Mouse (Mus musculus) midbrain, postnatal 0 days (tissue): Measurements from ENCODE around the gene Mlh3. TPM values are rescaled to one million over a fixed set of nuclear protein-coding genes. Genes with fewer than 3 reads are reported as not detected.

Source experiments
- ATAC-seq: fragments of 200-750 bp; cut with Nextera tagmentation; 2 replicates; pipeline ENCODE4 v1.8.0; 2017; ENCODE audit warnings: moderate number of reproducible peaks, mild to moderate bottlenecking, moderate TSS enrichment, moderate library complexity; ENCODE audit not compliant: low FRiP score
- DNase-seq: peaks from one replicate; pipeline ENCODE4 v3.0.0-alpha.2; 2015; ENCODE audit warnings: low spot score
- H3K27ac ChIP-seq: fragments of 300-500 bp; sonication (generic); 2 replicates; pipeline ENCODE4 v1.5.1; 2014; ENCODE audit warnings: low read depth, mild to moderate bottlenecking, low read length, mixed read lengths
- H3K27me3 ChIP-seq: fragments of 300-500 bp; sonication (generic); 2 replicates; pipeline ENCODE4 v1.6.1; 2014; ENCODE audit warnings: low read length, control low read depth, mixed read lengths; ENCODE audit not compliant: insufficient read depth
- H3K36me3 ChIP-seq: fragments of 300-500 bp; sonication (generic); 2 replicates; pipeline ENCODE4 v1.6.1; 2014; ENCODE audit warnings: low read length, control low read depth, mixed read lengths; ENCODE audit not compliant: insufficient read depth
- H3K4me1 ChIP-seq: fragments of 300-500 bp; sonication (generic); 2 replicates; pipeline ENCODE4 v1.6.1; 2014; ENCODE audit warnings: mild to moderate bottlenecking, control low read depth, antibody characterized with exemption, low read length, mixed read lengths; ENCODE audit not compliant: insufficient read depth
- H3K4me2 ChIP-seq: fragments of 300-500 bp; sonication (generic); 2 replicates; pipeline ENCODE4 v1.6.1; 2014; ENCODE audit warnings: low read depth, mild to moderate bottlenecking, low read length, mixed read lengths; ENCODE audit not compliant: poor library complexity, severe bottlenecking
- H3K4me3 ChIP-seq: fragments of 300-500 bp; sonication (generic); 2 replicates; pipeline ENCODE4 v1.5.1; 2014; ENCODE audit warnings: low read depth, mild to moderate bottlenecking, low read length, moderate library complexity
- H3K9ac ChIP-seq: fragments of 300-500 bp; sonication (generic); replicated peaks from 2 replicates; pipeline ENCODE4 v1.6.1; 2014; ENCODE audit warnings: mild to moderate bottlenecking, low read length, moderate library complexity, mixed read lengths; ENCODE audit not compliant: poor library complexity, severe bottlenecking
- H3K9me3 ChIP-seq: fragments of 300-500 bp; sonication (generic); 2 replicates; pipeline ENCODE4 v1.6.1; 2016; ENCODE audit warnings: low read length, control low read depth
- CTCF ChIP-seq: IDR thresholded peaks from 2 replicates; pipeline ENCODE4 v1.5.1; 2016; ENCODE audit warnings: antibody characterized with exemption, mild to moderate bottlenecking
- WGBS: fragments of 180-500 bp; shearing (Covaris S2); extraction: QIAGEN DNeasy Blood & Tissue Kit; methylation state at CpG from one replicate; pipeline ENCODE4 v1.1.7; 2014; 5-methylcytosine and 5-hydroxymethylcytosine counted together
- polyA plus RNA-seq: library from polyadenylated mRNA; unstranded; fragments of >200 nt; fragmentation: Nextera tagmentation; extraction: Ambion mirVana; gene quantifications from 2 replicates; pipeline ENCODE4 v1.2.1, GENCODE M21; 2015
- total RNA-seq: library from RNA; depleted of rRNA; stranded (reverse); fragments of >200 nt; gene quantifications from 2 replicates; pipeline ENCODE4 v1.2.3, GENCODE M21; 2014

Mlh3 gene
- total and polyA plus RNA-seq, 2 experiments from 2014 or later: 5.0 to 7.2 TPM

DNA sequence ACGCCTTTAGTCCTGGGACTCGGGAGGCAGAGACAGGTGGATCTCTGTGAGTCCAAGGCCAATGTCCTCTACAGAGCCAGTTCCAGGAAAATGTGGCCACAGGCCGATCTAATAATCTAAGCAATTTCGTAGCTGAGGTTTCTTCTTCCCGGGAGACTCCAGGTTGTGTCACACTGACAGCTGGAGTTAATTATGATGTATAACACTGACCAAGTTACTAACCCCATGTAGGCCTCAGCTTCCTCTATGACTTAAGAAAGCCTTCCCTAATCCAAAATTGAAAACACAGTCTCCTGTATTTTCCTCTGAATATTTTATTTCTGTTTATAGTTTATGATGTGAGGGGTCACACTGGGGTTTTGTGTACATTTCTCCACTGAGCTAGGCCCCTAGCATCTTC is 55.4 kb downstream of the Mlh3 start:
- Histone ChIP-seq H3K27ac (no peak overlapping the region), H3K9ac (no peak overlapping the region), H3K4me2 (no peak overlapping the region), H3K4me3 (no peak overlapping the region), H3K4me1 (peaks cover 1% of the 10 kb centered on the region; the same call in 1 of the 2 replicates), H3K36me3 (no peaks in the 10 kb centered on the region), H3K9me3 (no peaks in the 10 kb centered on the region), H3K27me3 (no peaks in the 10 kb centered on the region)
- TF ChIP-seq CTCF: no peak
- no peak for DNase-seq
- WGBS: 85% methylated on average over 5 of the region's 5 CpGs
- no peak for ATAC-seq

DNA sequence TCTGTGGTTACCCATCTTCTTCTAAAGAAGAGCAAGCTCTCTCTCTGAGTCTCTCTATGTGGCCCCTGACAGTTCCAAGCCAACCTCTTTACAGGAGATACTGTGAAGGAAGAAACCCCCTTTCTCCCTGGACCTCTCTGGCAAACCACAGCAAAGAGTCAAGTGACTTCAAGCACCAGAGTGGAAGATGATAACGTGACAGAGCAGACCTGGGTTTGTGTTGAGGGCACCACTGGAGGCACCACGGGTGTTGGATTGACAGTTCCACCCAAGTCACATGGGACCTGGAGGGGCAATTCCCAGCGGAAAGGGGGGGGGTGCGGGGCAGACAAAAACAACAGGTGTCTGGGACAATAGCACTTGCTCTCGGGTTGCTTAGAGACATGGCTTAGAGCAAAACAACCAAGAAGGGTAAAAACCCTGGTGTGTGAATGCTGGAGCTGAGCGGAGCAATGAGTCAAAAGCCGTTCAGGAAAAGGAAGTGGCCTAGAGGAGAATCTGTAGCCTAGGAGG is 61.7 kb downstream of the Mlh3 start:
- WGBS: 30% methylated on average over 7 of the region's 7 CpGs

DNA sequence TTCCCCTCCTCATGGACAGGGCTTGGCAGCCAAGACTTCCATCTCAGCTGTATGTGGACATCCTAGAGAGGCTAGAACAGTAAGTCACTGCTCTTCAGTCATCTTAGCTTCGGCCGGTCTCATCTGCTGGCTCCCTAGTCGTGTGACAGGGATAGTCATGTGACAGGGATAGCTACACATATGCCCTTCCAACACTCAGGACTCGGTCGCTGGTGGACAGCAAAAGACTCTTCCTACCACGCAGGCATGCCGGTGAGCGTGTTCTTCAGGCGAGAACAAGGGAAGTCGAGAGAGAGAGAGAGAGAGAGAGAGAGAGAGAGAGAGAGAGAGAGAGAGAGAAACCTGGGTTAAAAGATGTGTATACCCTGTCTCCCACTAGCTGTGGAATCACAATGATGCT is 65.0 kb downstream of the Mlh3 start:
- WGBS: 90% methylated on average over 10 of the region's 10 CpGs
- Histone ChIP-seq H3K9me3 (no peaks in the 10 kb centered on the region), H3K4me1 (0 out of 2 replicates have a peak, but pooled peaks cover 3% of the 10 kb centered on the region), H3K4me3 (no peak overlapping the region), H3K4me2 (no peak overlapping the region), H3K27me3 (no peaks in the 10 kb centered on the region), H3K36me3 (no peaks in the 10 kb centered on the region), H3K9ac (no peak overlapping the region), H3K27ac (no peak overlapping the region)
- no peak for DNase-seq
- TF ChIP-seq CTCF: no peak
- no peak for ATAC-seq

More for the DNA sequence above, 61.7 kb downstream of the Mlh3 start:
- H3K27ac ChIP-seq: no peak overlapping the region
- no peaks in the 10 kb centered on the region for H3K27me3 ChIP-seq
- no peak for DNase-seq
- H3K4me2 ChIP-seq: no peak overlapping the region
- no peaks in the 10 kb centered on the region for H3K4me1 ChIP-seq
- H3K36me3 ChIP-seq: no peaks in the 10 kb centered on the region
- no peak for ATAC-seq
- TF ChIP-seq CTCF: no peak
- no peaks in the 10 kb centered on the region for H3K9me3 ChIP-seq
- H3K4me3 ChIP-seq: no peak overlapping the region
- H3K9ac ChIP-seq: no peak overlapping the region

DNA sequence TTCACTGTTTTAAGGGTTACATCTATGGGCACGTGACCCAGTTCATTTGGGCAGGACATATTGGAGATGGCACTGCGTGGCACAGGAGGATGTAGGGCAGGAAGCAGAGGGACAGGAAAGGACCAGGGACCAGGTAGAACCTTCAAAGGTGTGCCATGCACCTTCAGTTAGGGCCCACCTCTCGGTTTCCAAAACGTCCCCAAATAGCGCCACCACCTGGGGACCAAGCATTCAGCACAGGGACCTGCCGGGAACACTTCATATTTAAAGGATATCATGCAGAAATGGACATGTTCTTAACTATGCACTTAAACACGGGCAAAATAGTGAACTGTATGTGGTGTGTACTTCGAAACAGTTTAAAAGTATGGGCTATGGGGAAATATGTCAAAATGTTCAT is 66.3 kb downstream of the Mlh3 start:
- H3K9ac ChIP-seq: no peak overlapping the region
- no peaks in the 10 kb centered on the region for H3K9me3 ChIP-seq
- H3K36me3 ChIP-seq: no peaks in the 10 kb centered on the region
- ATAC-seq (no peak), DNase-seq (no peak)
- WGBS: 52% methylated on average over 8 of the region's 8 CpGs
- 0 out of 2 replicates have a peak, but pooled peaks cover 3% of the 10 kb centered on the region for H3K4me1 ChIP-seq
- no peak overlapping the region for H3K27ac ChIP-seq
- no peak overlapping the region for H3K4me3 ChIP-seq
- no peak overlapping the region for H3K4me2 ChIP-seq
- no peaks in the 10 kb centered on the region for H3K27me3 ChIP-seq
- TF ChIP-seq CTCF: peak; percentile 9; the same call in 1 of the 2 replicates

DNA sequence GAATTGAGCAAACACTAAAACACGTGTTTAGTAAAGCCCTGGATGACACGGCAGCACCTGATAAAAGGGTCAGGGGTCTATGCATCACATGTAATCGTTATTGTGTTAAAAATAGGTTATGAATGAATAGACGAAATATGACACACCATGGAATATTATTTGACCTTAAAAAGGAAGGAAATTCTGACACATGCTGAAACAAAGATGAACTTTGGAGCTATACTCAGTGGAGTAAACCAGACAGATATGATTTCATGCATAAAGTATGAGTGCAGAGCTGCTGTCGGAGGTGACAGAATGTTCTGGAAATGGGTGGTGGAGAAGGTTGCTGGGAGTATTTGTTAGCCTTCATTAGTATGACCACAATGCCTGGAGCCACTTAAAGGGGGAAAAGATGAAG is 66.7 kb downstream of the Mlh3 start:
- Histone ChIP-seq H3K36me3 (no peaks in the 10 kb centered on the region), H3K4me2 (no peak overlapping the region), H3K4me1 (0 out of 2 replicates have a peak, but pooled peaks cover 3% of the 10 kb centered on the region), H3K4me3 (no peak overlapping the region), H3K9ac (no peak overlapping the region), H3K27me3 (no peaks in the 10 kb centered on the region), H3K27ac (no peak overlapping the region), H3K9me3 (no peaks in the 10 kb centered on the region)
- no peak for ATAC-seq
- no peak for TF ChIP-seq CTCF
- DNase-seq: no peak
- WGBS: 79% methylated on average over 5 of the region's 5 CpGs

DNA sequence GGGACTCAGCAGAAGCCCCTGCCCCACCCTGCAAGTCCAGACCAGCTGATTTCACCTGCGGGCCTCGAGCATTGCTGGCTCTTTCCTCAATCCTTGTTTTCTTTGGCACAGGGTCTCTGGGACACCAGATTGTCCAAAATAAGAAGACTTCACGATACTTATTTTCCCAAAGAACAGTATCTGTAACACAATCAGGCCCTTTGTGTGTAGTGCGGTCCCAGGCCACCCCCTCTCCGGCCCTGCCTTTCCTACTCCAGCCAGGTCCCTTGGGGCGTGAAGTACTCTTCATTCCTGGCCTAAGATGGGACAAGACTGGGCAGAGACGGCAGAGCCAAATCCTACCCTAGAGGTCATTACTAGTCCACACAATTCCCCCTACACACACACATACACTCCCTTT is 68.2 kb downstream of the Mlh3 start:
- Histone ChIP-seq H3K4me2 (no peak overlapping the region), H3K27me3 (no peaks in the 10 kb centered on the region), H3K4me1 (0 out of 2 replicates have a peak, but pooled peaks cover 3% of the 10 kb centered on the region), H3K27ac (no peak overlapping the region), H3K9me3 (no peaks in the 10 kb centered on the region), H3K9ac (no peak overlapping the region), H3K4me3 (no peak overlapping the region), H3K36me3 (no peaks in the 10 kb centered on the region)
- DNase-seq (no peak), ATAC-seq (no peak)
- TF ChIP-seq CTCF: no peak
- WGBS: 88% methylated on average over 7 of the region's 7 CpGs
